Mouse (Mus musculus) brain, adult 10 weeks (tissue): ENCODE results near the gene Fastkd2. TPM values are rescaled to one million over a fixed set of nuclear protein-coding genes. Genes with fewer than 3 reads are reported as not detected.

Source experiments
- polyA plus RNA-seq: library from polyadenylated mRNA; stranded (reverse); fragments of 350-450 nt; fragmentation: Illumina TruSeq; extraction: RNeasy Lipid Tissue Mini Kit (QIAGEN cat#74804); gene quantifications from one replicate; pipeline ENCODE4 v1.2.3, GENCODE M21; 2015; ENCODE audit warnings: low read depth, low replicate concordance

Fastkd2 gene
- polyA plus RNA-seq: 22.6 TPM

DNA sequence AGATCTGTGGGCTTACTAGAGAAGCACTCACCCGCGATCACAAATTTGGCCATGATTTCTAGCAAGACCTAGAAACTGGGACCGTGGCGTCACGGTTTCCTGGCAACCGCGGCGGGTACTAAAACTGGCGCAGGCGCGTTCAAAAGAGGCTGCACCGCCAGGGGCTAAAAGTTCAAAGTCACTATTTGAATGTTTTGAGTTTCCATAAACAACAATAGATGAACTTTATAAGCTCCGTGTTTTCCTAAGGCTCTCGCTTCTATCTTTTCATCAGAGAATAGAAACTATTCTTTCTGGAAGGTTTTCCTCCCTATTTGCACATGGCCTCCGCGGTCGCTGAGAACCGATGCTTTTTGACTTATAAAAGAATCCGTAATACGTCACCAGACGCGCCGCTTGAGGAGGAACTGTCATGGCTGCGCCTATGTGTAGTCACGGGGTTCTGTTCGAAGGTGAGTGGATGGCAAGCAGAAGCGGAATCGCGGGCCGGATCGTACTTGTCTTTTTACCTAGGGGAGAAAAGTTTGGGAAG, at the start of gene Fastkd2, which contains the start of gene Mdh1b:
Gene Fastkd2 (plus strand): TSS at position 375 of the 532 bp plus-strand sequence.
Gene Mdh1b (minus strand): TSS at position 79 of the 532 bp plus-strand sequence.

GRCm38 (mm10) chr1:63686827-63687226, 43.6 kb upstream of the Fastkd2 start, which contains the start of gene Dytn:
Gene Dytn, minus strand, starts transcription at chr1:63686927.

GRCm38 (mm10) chr1:63769167-63769566, 38.8 kb downstream of the Fastkd2 start, which contains the start of gene 4933402D24Rik:
Gene 4933402D24Rik, minus strand, starts transcription at chr1:63769267.

Other genes starting within 250 kb of the Fastkd2 start
- gene Gm39653, start 114.6 kb upstream of the Fastkd2 start, polyA plus RNA-seq: 0.58 TPM
- gene Dytn, start 43.7 kb upstream of the Fastkd2 start, polyA plus RNA-seq: not detected
- 1.9 TPM for gene Mdh1b, start 296 bp upstream of the Fastkd2 start, polyA plus RNA-seq
- 0.25 TPM for gene 4933402D24Rik, start 38.7 kb downstream of the Fastkd2 start, polyA plus RNA-seq